Mouse (Mus musculus) heart, postnatal 0 days (tissue): ENCODE measurements around the gene 1110059G10Rik.

Experiments
- CTCF ChIP-seq: IDR thresholded peaks from 2 replicates; pipeline ENCODE4 v1.5.1; 2016; ENCODE audit warnings: antibody characterized with exemption, control low read depth, low read depth
- EP300 ChIP-seq: IDR thresholded peaks from 2 replicates; pipeline ENCODE4 v1.6.1; 2016; ENCODE audit warnings: antibody characterized with exemption, low read depth

DNA sequence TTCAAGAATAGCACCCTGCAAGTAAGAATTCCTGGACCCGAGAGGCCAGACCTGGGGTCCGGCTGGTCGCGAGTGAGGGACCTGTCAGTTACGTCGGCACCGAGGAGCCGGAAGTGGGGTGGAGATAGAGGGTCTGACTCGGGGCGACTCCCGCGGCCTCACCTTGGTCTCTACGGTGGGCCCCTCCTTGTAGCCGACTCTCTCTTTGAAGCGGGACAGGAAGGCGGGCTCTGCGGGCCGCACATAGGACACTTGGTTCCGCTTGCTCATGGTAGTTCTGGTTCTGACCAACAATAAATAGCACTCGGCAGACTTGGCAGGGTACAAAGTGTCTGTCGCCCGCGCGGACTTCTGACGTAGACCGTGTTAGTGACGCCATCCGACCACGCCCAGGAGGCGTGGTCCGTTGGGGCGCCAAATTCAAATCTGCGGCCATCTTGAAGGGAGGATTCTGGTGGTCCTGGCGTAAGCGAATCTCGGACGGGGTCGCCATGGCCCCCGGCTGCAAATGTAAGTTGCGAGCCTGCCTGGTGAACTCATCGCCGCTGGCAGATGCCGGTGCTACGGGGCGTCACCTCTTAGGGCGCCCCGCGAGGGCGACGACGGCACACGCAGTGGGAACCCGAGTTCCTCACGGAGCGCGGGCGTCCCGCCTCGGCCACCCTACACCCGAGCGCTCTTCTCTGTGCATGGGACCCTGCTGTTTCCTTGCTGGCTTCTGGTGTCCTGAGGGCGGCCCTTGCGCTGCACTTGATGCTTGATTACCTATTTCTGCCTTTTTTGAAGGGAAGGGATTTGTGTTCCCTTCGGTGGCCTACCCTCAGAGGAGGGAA, at the start of gene 1110059G10Rik, which contains the start of gene Kif15:
- TF ChIP-seq CTCF = no peak
- peak; percentile 43; the same call in 1 of the 2 replicates for TF ChIP-seq EP300
